Mouse (Mus musculus): ENCODE measurements around the gene Padi3. TPM values are rescaled to one million over a fixed set of nuclear protein-coding genes. Genes with fewer than 3 reads are reported as not detected.

Padi3 gene
- polyA plus RNA-seq, 1 experiment from 2014 or later: not detected

GRCm38 (mm10) chr4:140792584-140792983 is 17.9 kb downstream of the Padi3 start:
- Histone ChIP-seq H3K4me2 (ENCODE audit: low read length) (no peak overlapping the region), H3K4me3 (replicated peaks; ENCODE audit: low read depth, low read length) (no peak overlapping the region), H3K27ac (replicated peaks; ENCODE audit: low read depth, low read length) (no peak overlapping the region), H3K9me3 (ENCODE audit: control insufficient read depth, low read length) (no peaks in the 10 kb centered on the region), H3K27me3 (ENCODE audit: control insufficient read depth, insufficient read depth, low read length) (no peaks in the 10 kb centered on the region), H3K4me1 (ENCODE audit: control insufficient read depth, insufficient read depth, low read length) (no peaks in the 10 kb centered on the region), H3K9ac (replicated peaks; ENCODE audit: low read length) (no peak overlapping the region), H3K36me3 (ENCODE audit: control insufficient read depth, insufficient read depth, low read length) (no peaks in the 10 kb centered on the region)
- ATAC-seq (ENCODE audit: low FRiP score, low TSS enrichment): no peak
- DNase-seq: no peak
- WGBS: 89% methylated on average over 7 of the region's 7 CpGs

GRCm38 (mm10) chr4:140791071-140791470 is 19.4 kb downstream of the Padi3 start:
- Histone ChIP-seq H3K4me3 (replicated peaks; ENCODE audit: low read depth, low read length) (no peak overlapping the region), H3K9me3 (ENCODE audit: control insufficient read depth, low read length) (no peaks in the 10 kb centered on the region), H3K4me2 (ENCODE audit: low read length) (no peak overlapping the region), H3K4me1 (ENCODE audit: control insufficient read depth, insufficient read depth, low read length) (no peaks in the 10 kb centered on the region), H3K27ac (replicated peaks; ENCODE audit: low read depth, low read length) (no peak overlapping the region), H3K36me3 (ENCODE audit: control insufficient read depth, insufficient read depth, low read length) (no peaks in the 10 kb centered on the region), H3K9ac (replicated peaks; ENCODE audit: low read length) (no peak overlapping the region), H3K27me3 (ENCODE audit: control insufficient read depth, insufficient read depth, low read length) (no peaks in the 10 kb centered on the region)
- WGBS: 82% methylated on average over 16 of the region's 16 CpGs
- no peak for ATAC-seq (ENCODE audit: low FRiP score, low TSS enrichment)
- DNase-seq: no peak

GRCm38 (mm10) chr4:140789983-140790382 is 20.5 kb downstream of the Padi3 start:
- Histone ChIP-seq H3K36me3 (ENCODE audit: control insufficient read depth, insufficient read depth, low read length) (no peaks in the 10 kb centered on the region), H3K27ac (replicated peaks; ENCODE audit: low read depth, low read length) (no peak overlapping the region), H3K4me3 (replicated peaks; ENCODE audit: low read depth, low read length) (no peak overlapping the region), H3K4me2 (ENCODE audit: low read length) (no peak overlapping the region), H3K9ac (replicated peaks; ENCODE audit: low read length) (no peak overlapping the region), H3K4me1 (ENCODE audit: control insufficient read depth, insufficient read depth, low read length) (no peaks in the 10 kb centered on the region), H3K9me3 (ENCODE audit: control insufficient read depth, low read length) (no peaks in the 10 kb centered on the region), H3K27me3 (ENCODE audit: control insufficient read depth, insufficient read depth, low read length) (no peaks in the 10 kb centered on the region)
- 96% methylated on average over 4 of the region's 4 CpGs for WGBS
- no peak for DNase-seq
- ATAC-seq (ENCODE audit: low FRiP score, low TSS enrichment): no peak

GRCm38 (mm10) chr4:140788983-140789382 is 21.5 kb downstream of the Padi3 start:
- H3K27me3 ChIP-seq (ENCODE audit: control insufficient read depth, insufficient read depth, low read length): no peaks in the 10 kb centered on the region
- ATAC-seq (ENCODE audit: low FRiP score, low TSS enrichment): no peak
- 40% methylated on average over 6 of the region's 6 CpGs for WGBS
- H3K27ac ChIP-seq (replicated peaks; ENCODE audit: low read depth, low read length): no peak overlapping the region
- H3K9ac ChIP-seq (replicated peaks; ENCODE audit: low read length): no peak overlapping the region
- peak; percentile 70 for DNase-seq
- H3K36me3 ChIP-seq (ENCODE audit: control insufficient read depth, insufficient read depth, low read length): no peaks in the 10 kb centered on the region
- no peak overlapping the region for H3K4me2 ChIP-seq (ENCODE audit: low read length)
- no peaks in the 10 kb centered on the region for H3K9me3 ChIP-seq (ENCODE audit: control insufficient read depth, low read length)
- no peak overlapping the region for H3K4me3 ChIP-seq (replicated peaks; ENCODE audit: low read depth, low read length)
- no peaks in the 10 kb centered on the region for H3K4me1 ChIP-seq (ENCODE audit: control insufficient read depth, insufficient read depth, low read length)

GRCm38 (mm10) chr4:140788264-140788663 is 22.2 kb downstream of the Padi3 start:
- 81% methylated on average over 6 of the region's 6 CpGs for WGBS
- DNase-seq: no peak

GRCm38 (mm10) chr4:140787414-140787813 is 23.0 kb downstream of the Padi3 start:
- Histone ChIP-seq H3K27ac (replicated peaks; ENCODE audit: low read depth, low read length) (no peak overlapping the region), H3K4me1 (ENCODE audit: control insufficient read depth, insufficient read depth, low read length) (no peaks in the 10 kb centered on the region), H3K36me3 (ENCODE audit: control insufficient read depth, insufficient read depth, low read length) (no peaks in the 10 kb centered on the region), H3K9ac (replicated peaks; ENCODE audit: low read length) (no peak overlapping the region), H3K4me3 (replicated peaks; ENCODE audit: low read depth, low read length) (no peak overlapping the region), H3K27me3 (ENCODE audit: control insufficient read depth, insufficient read depth, low read length) (no peaks in the 10 kb centered on the region), H3K9me3 (ENCODE audit: control insufficient read depth, low read length) (no peaks in the 10 kb centered on the region), H3K4me2 (ENCODE audit: low read length) (no peak overlapping the region)
- 71% methylated on average over 4 of the region's 4 CpGs for WGBS
- no peak for ATAC-seq (ENCODE audit: low FRiP score, low TSS enrichment)
- DNase-seq: no peak

More at GRCm38 (mm10) chr4:140788264-140788663, 22.2 kb downstream of the Padi3 start:
- H3K27ac ChIP-seq (replicated peaks; ENCODE audit: low read depth, low read length): no peak overlapping the region
- H3K4me2 ChIP-seq (ENCODE audit: low read length): no peak overlapping the region
- H3K9ac ChIP-seq (replicated peaks; ENCODE audit: low read length): no peak overlapping the region
- H3K4me3 ChIP-seq (replicated peaks; ENCODE audit: low read depth, low read length): no peak overlapping the region
- no peaks in the 10 kb centered on the region for H3K27me3 ChIP-seq (ENCODE audit: control insufficient read depth, insufficient read depth, low read length)
- no peaks in the 10 kb centered on the region for H3K4me1 ChIP-seq (ENCODE audit: control insufficient read depth, insufficient read depth, low read length)
- no peak for ATAC-seq (ENCODE audit: low FRiP score, low TSS enrichment)
- no peaks in the 10 kb centered on the region for H3K9me3 ChIP-seq (ENCODE audit: control insufficient read depth, low read length)
- no peaks in the 10 kb centered on the region for H3K36me3 ChIP-seq (ENCODE audit: control insufficient read depth, insufficient read depth, low read length)

GRCm38 (mm10) chr4:140785217-140785616 is 25.2 kb downstream of the Padi3 start:
- ATAC-seq (ENCODE audit: low FRiP score, low TSS enrichment): no peak
- no peak for DNase-seq
- no peak overlapping the region for H3K9ac ChIP-seq (replicated peaks; ENCODE audit: low read length)
- no peak overlapping the region for H3K4me2 ChIP-seq (ENCODE audit: low read length)
- no peak overlapping the region for H3K27ac ChIP-seq (replicated peaks; ENCODE audit: low read depth, low read length)
- H3K4me3 ChIP-seq (replicated peaks; ENCODE audit: low read depth, low read length): no peak overlapping the region
- H3K4me1 ChIP-seq (ENCODE audit: control insufficient read depth, insufficient read depth, low read length): no peaks in the 10 kb centered on the region
- no peaks in the 10 kb centered on the region for H3K27me3 ChIP-seq (ENCODE audit: control insufficient read depth, insufficient read depth, low read length)
- H3K36me3 ChIP-seq (ENCODE audit: control insufficient read depth, insufficient read depth, low read length): no peaks in the 10 kb centered on the region
- WGBS: 84% methylated on average over 5 of the region's 5 CpGs
- no peaks in the 10 kb centered on the region for H3K9me3 ChIP-seq (ENCODE audit: control insufficient read depth, low read length)

GRCm38 (mm10) chr4:140784292-140784945 is 26.0 kb downstream of the Padi3 start:
- ATAC-seq (ENCODE audit: low FRiP score, low TSS enrichment) (no peak), DNase-seq (no peak)
- H3K27ac ChIP-seq (replicated peaks; ENCODE audit: low read depth, low read length): no peak overlapping the region
- no peaks in the 10 kb centered on the region for H3K36me3 ChIP-seq (ENCODE audit: control insufficient read depth, insufficient read depth, low read length)
- H3K4me1 ChIP-seq (ENCODE audit: control insufficient read depth, insufficient read depth, low read length): no peaks in the 10 kb centered on the region
- 93% methylated on average over 9 of the region's 9 CpGs for WGBS
- no peak overlapping the region for H3K9ac ChIP-seq (replicated peaks; ENCODE audit: low read length)
- no peak overlapping the region for H3K4me3 ChIP-seq (replicated peaks; ENCODE audit: low read depth, low read length)
- no peaks in the 10 kb centered on the region for H3K27me3 ChIP-seq (ENCODE audit: control insufficient read depth, insufficient read depth, low read length)
- H3K9me3 ChIP-seq (ENCODE audit: control insufficient read depth, low read length): no peaks in the 10 kb centered on the region
- H3K4me2 ChIP-seq (ENCODE audit: low read length): no peak overlapping the region

- no peak overlapping the region for H3K9ac ChIP-seq (replicated peaks; ENCODE audit: low read length)
- no peaks in the 10 kb centered on the region for H3K4me1 ChIP-seq (ENCODE audit: control insufficient read depth, insufficient read depth, low read length)
- no peak overlapping the region for H3K4me3 ChIP-seq (replicated peaks; ENCODE audit: low read depth, low read length)
- WGBS: 89% methylated on average over 9 of the region's 9 CpGs
- H3K9me3 ChIP-seq (ENCODE audit: control insufficient read depth, low read length): no peaks in the 10 kb centered on the region
- no peak overlapping the region for H3K27ac ChIP-seq (replicated peaks; ENCODE audit: low read depth, low read length)
- ATAC-seq (ENCODE audit: low FRiP score, low TSS enrichment) (no peak), DNase-seq (no peak)
- H3K36me3 ChIP-seq (ENCODE audit: control insufficient read depth, insufficient read depth, low read length): no peaks in the 10 kb centered on the region
- no peak overlapping the region for H3K4me2 ChIP-seq (ENCODE audit: low read length)
- H3K27me3 ChIP-seq (ENCODE audit: control insufficient read depth, insufficient read depth, low read length): no peaks in the 10 kb centered on the region
These were observed 27.6 kb downstream of the Padi3 start for GRCm38 (mm10) chr4:140782821-140783220.
